Mouse (Mus musculus): Measurements from ENCODE around the gene Rasgef1b. TPM values are rescaled to one million over a fixed set of nuclear protein-coding genes. Genes with fewer than 3 reads are reported as not detected.

The Rasgef1b gene
- polyA plus RNA-seq, 1 experiment: 13.5 TPM

DNA sequence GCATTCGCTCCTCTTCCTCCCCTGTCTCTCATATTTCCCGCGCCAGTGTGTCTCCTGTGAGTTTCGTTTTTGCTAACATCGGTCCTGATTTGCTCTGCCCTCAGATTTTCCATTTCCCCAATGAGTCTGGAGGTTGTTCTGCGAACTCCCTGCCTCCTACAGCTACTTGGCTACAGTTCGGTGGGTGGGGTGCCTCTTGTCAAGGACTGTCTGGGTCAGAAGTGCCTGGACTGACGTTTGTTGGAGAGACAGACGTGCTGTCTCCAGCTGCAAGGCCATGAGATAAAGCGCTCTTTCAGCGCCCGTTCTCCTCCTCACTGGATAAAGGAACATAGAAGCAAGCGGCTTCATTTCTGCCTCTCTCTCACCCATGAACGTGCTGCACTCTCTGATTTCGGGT, 389.1 kb downstream of the Rasgef1b start:
- peak; percentile 54; the same call in 1 of the 2 replicates for TF ChIP-seq POLR2A (IDR thresholded peaks at IDR 0.05; ENCODE audit: borderline replicate concordance, extremely low read depth, low read depth, low read length)
- TF ChIP-seq CTCF (IDR thresholded peaks at IDR 0.05; ENCODE audit: insufficient read depth, low read length): no peak
- peak; percentile 65 for DNase-seq
- no peaks in the 10 kb centered on the region for H3K4me1 ChIP-seq (ENCODE audit: control insufficient read depth, insufficient read depth, low read length)
- H3K4me3 ChIP-seq (replicated peaks; ENCODE audit: extremely low read depth, low read depth, low read length): peak overlapping the region; percentile 25
- 12% methylated on average over 15 of the region's 15 CpGs for WGBS

DNA sequence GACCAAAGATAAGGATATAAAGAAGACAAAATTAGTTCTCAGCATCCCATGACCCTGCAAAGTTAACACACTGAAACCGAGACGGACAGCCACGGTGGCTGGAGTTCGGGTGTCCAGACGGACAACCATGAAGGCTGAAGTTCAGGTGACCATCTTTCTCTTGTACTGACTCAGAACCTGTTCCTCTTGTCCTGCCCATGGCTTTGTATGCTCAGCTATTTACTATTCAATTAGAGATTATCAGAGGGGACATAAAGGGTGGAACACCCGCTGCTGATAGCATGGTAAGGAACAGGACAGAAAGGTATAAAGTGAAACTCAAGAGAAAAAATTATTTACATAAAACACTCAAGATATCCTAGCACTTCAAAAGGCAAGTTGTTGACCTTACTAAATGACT, 390.0 kb downstream of the Rasgef1b start:
- no peak overlapping the region for H3K4me3 ChIP-seq (replicated peaks; ENCODE audit: extremely low read depth, low read depth, low read length)
- no peak for TF ChIP-seq POLR2A (IDR thresholded peaks at IDR 0.05; ENCODE audit: borderline replicate concordance, extremely low read depth, low read depth, low read length)
- TF ChIP-seq CTCF (IDR thresholded peaks at IDR 0.05; ENCODE audit: insufficient read depth, low read length): no peak
- no peaks in the 10 kb centered on the region for H3K4me1 ChIP-seq (ENCODE audit: control insufficient read depth, insufficient read depth, low read length)
- no peak for DNase-seq
- WGBS: 86% methylated on average over 6 of the region's 6 CpGs

DNA sequence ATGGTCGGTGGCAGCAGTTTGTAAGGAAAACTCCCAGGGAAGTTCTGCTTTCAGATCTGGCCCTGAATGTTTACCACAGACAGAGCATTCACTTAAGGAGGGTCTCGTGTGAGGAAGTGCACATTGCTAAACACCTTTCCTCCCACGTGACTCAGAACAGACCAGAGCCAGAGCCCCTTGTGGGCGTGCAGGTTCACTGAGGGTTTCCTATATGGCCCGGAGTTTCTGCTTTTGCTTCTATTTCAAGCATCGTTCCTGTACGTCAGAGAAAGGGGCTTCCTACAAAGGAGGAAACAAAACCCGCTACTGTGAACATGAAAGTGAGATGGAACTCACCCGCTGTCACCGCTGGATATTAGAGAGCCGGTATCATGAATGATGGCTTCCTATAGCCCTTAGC, 392.4 kb downstream of the Rasgef1b start:
- DNase-seq: no peak
- WGBS: 37% methylated on average over 11 of the region's 11 CpGs
- no peak overlapping the region for H3K4me3 ChIP-seq (replicated peaks; ENCODE audit: extremely low read depth, low read depth, low read length)

DNA sequence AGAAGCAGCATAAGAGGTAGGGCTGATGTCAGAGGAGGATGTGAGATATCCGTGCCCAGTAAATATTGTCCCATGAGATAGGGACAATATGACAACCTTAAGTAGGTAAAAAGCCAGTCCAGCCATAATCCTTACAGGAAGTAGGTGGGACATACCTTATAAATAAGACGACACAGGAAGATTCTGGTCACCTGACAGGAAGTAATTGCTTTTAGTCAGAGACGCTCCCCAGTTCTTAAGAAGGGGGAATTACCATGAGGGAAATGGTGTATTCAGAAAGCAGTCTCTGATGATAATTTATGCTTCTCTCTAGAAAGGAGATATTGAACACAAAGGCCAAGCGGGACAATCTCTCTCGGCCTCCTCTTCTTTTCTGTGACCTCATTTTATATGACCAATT, 394.8 kb downstream of the Rasgef1b start:
- TF ChIP-seq POLR2A (IDR thresholded peaks at IDR 0.05; ENCODE audit: borderline replicate concordance, extremely low read depth, low read depth, low read length): no peak
- TF ChIP-seq CTCF (IDR thresholded peaks at IDR 0.05; ENCODE audit: insufficient read depth, low read length): no peak
- WGBS: 65% methylated on average over 5 of the region's 5 CpGs
- no peak for DNase-seq
- no peak overlapping the region for H3K4me3 ChIP-seq (replicated peaks; ENCODE audit: extremely low read depth, low read depth, low read length)
- H3K4me1 ChIP-seq (ENCODE audit: control insufficient read depth, insufficient read depth, low read length): no peaks in the 10 kb centered on the region

More for the DNA sequence above, 392.4 kb downstream of the Rasgef1b start:
- H3K4me1 ChIP-seq (ENCODE audit: control insufficient read depth, insufficient read depth, low read length): no peaks in the 10 kb centered on the region
- TF ChIP-seq POLR2A (IDR thresholded peaks at IDR 0.05; ENCODE audit: borderline replicate concordance, extremely low read depth, low read depth, low read length) (no peak), CTCF (IDR thresholded peaks at IDR 0.05; ENCODE audit: insufficient read depth, low read length) (no peak)

DNA sequence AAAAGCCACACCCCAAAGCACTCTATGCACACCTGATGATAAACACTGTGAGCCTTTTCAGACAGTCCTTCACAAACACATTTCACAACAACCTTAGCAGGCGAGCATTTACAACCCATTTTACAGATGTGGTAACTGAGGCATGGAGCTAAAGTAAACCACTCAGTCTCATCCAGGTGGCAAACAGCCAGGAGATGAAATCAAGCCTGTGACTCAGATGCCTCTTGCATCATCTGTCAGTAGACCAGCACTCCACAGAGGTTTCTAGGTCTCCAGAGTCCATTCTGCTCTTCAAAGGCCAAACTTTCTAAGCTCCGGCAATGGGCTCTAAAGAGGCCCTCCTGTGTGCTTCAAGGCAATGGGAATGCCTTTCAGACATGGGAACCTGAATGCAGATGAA, 396.8 kb downstream of the Rasgef1b start:
- H3K4me1 ChIP-seq (ENCODE audit: control insufficient read depth, insufficient read depth, low read length): no peaks in the 10 kb centered on the region

DNA sequence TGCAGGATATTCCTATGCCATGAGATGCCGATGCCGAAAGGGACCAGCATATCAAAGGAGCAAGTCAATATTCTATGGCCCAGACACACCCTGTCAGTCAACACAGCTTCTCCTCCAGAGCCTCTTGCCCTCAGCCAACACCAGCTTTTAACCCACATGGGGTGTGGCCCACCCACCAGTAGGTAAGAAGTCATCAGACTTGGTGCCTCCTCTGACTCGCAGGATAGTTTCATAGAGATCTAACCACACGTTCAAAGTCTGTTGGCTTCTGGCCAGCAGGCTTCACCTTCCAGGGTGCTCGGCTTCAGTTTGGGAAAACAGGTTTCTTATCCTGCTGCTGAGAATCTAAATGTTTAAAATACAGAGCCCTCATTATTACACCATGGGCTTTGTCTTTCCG, 399.8 kb downstream of the Rasgef1b start:
- no peak for TF ChIP-seq POLR2A (IDR thresholded peaks at IDR 0.05; ENCODE audit: borderline replicate concordance, extremely low read depth, low read depth, low read length)
- no peak for TF ChIP-seq CTCF (IDR thresholded peaks at IDR 0.05; ENCODE audit: insufficient read depth, low read length)
- DNase-seq: no peak
- H3K4me1 ChIP-seq (ENCODE audit: control insufficient read depth, insufficient read depth, low read length): no peaks in the 10 kb centered on the region
- no peak overlapping the region for H3K4me3 ChIP-seq (replicated peaks; ENCODE audit: extremely low read depth, low read depth, low read length)
- WGBS: 54% methylated on average over 6 of the region's 6 CpGs

More for the DNA sequence above, 396.8 kb downstream of the Rasgef1b start:
- TF ChIP-seq POLR2A (IDR thresholded peaks at IDR 0.05; ENCODE audit: borderline replicate concordance, extremely low read depth, low read depth, low read length): no peak
- TF ChIP-seq CTCF (IDR thresholded peaks at IDR 0.05; ENCODE audit: insufficient read depth, low read length): no peak
- WGBS: 79% methylated on average over 2 of the region's 2 CpGs
- H3K4me3 ChIP-seq (replicated peaks; ENCODE audit: extremely low read depth, low read depth, low read length): no peak overlapping the region
- DNase-seq: no peak

DNA sequence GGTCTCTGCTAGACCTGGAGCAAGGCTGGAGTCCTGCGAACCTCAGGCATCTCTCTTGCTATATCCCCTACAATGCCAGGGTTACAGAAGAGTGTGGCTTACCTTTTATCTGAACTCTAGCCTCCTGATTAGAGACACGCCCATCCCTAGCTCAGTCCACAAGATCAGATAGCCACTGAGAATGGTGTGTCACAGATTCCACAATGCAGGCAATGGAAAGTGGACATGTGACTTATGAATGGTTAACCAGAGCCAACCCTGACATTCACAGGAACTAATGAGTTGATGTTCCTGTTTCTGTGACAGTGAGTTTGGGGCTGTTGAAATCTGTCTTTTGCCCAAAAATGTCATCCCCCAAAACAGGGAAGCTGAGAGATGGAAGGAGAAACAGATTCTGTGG, 401.8 kb downstream of the Rasgef1b start:
- Histone ChIP-seq H3K4me1 (ENCODE audit: control insufficient read depth, insufficient read depth, low read length) (no peaks in the 10 kb centered on the region), H3K4me3 (replicated peaks; ENCODE audit: extremely low read depth, low read depth, low read length) (no peak overlapping the region)
- no peak for TF ChIP-seq CTCF (IDR thresholded peaks at IDR 0.05; ENCODE audit: insufficient read depth, low read length)
- no peak for TF ChIP-seq POLR2A (IDR thresholded peaks at IDR 0.05; ENCODE audit: borderline replicate concordance, extremely low read depth, low read depth, low read length)
- WGBS: 81% methylated on average over 2 of the region's 2 CpGs
- DNase-seq: no peak

DNA sequence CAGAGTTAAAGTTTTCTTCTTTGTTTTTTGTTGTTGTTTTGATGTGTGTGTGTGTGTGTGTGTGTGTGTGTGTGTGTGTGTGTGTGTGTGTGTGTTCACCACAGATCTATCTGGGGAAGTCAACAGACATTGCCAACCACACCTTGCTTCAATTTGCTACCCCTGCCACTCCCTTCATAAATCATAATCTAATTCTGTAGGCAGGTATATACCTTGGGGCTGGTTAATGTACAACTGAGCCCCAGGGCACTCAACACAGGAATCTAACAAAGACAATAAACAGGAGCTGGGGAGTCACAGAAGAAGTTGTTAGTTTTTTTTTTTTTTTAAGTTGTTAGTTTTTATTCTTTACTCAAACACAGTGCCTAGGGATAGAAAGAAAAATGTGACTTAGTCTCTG, 403.6 kb downstream of the Rasgef1b start:
- Histone ChIP-seq H3K4me1 (ENCODE audit: control insufficient read depth, insufficient read depth, low read length) (no peaks in the 10 kb centered on the region), H3K4me3 (replicated peaks; ENCODE audit: extremely low read depth, low read depth, low read length) (no peak overlapping the region)
- no peak for TF ChIP-seq CTCF (IDR thresholded peaks at IDR 0.05; ENCODE audit: insufficient read depth, low read length)
- no peak for TF ChIP-seq POLR2A (IDR thresholded peaks at IDR 0.05; ENCODE audit: borderline replicate concordance, extremely low read depth, low read depth, low read length)
- no peak for DNase-seq

DNA sequence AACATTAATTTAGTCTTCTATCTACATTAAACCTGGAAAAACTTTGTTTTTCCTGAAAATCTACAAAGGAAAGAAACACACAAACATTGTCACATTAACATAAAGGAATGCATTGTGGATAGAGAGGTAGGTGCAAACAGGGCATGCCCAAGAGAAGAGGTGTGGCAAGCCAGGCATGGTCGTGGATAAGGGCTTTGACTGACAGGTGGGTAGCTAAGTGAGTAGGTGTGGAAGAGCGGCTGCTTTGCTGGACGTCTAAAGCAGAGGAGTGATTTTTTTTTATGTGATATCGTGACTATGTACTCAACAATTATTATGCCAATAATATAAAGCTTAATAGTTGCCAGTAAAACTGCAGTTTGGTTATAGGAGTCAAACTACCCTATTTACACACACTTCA, 408.1 kb downstream of the Rasgef1b start:
- Histone ChIP-seq H3K4me3 (replicated peaks; ENCODE audit: extremely low read depth, low read depth, low read length) (no peak overlapping the region), H3K4me1 (ENCODE audit: control insufficient read depth, insufficient read depth, low read length) (no peaks in the 10 kb centered on the region)
- WGBS: 68% methylated on average over 4 of the region's 4 CpGs
- TF ChIP-seq CTCF (IDR thresholded peaks at IDR 0.05; ENCODE audit: insufficient read depth, low read length) (no peak), POLR2A (IDR thresholded peaks at IDR 0.05; ENCODE audit: borderline replicate concordance, extremely low read depth, low read depth, low read length) (no peak)
- DNase-seq: no peak

DNA sequence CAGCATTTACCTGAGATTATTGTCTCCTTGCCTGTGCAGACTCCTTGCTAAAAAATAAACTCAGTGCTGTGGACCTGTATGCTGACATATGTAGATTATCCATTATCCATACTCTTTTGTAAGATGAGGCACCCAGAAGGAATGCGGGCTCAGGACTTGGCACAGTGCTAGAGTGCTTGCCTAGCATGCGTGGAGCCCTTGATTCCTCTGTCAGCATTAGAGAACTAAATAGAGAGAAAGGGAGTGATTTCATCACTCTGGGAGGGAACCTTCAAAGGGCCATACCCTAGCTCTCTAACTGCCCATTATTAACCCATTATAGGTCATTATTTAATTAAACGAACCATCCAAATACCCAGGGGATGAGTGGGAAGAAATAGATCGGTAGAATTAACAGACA, 430.9 kb downstream of the Rasgef1b start:
- no peaks in the 10 kb centered on the region for H3K4me1 ChIP-seq (ENCODE audit: control insufficient read depth, insufficient read depth, low read length)
- no peak overlapping the region for H3K4me3 ChIP-seq (replicated peaks; ENCODE audit: extremely low read depth, low read depth, low read length)
- 63% methylated on average over 4 of the region's 4 CpGs for WGBS
- no peak for DNase-seq
- TF ChIP-seq POLR2A (IDR thresholded peaks at IDR 0.05; ENCODE audit: borderline replicate concordance, extremely low read depth, low read depth, low read length) (no peak), CTCF (IDR thresholded peaks at IDR 0.05; ENCODE audit: insufficient read depth, low read length) (no peak)
